Mouse (Mus musculus) hindbrain, embryonic 14.5 days (tissue): Measurements from ENCODE around the gene Myo3a. TPM values are rescaled to one million over a fixed set of nuclear protein-coding genes. Genes with fewer than 3 reads are reported as not detected.
A peak's percentile ranks its signal among the peaks of the same experiment; 100 is the strongest.
"Not testable (repeated sequence)": the region's sequence is repeated elsewhere in the genome, so short reads cannot be mapped to it uniquely, and the experiment has no call there.

Source experiments
- ATAC-seq: fragments of 200-750 bp; cut with Nextera tagmentation; 2 replicates; pipeline ENCODE4 v1.8.0; 2017; ENCODE audit warnings: moderate number of reproducible peaks, mild to moderate bottlenecking, moderate TSS enrichment, moderate library complexity; ENCODE audit not compliant: low FRiP score
- DNase-seq: peaks from one replicate; pipeline ENCODE4 v3.0.0-alpha.2; 2015; ENCODE audit warnings: low spot score
- H3K27ac ChIP-seq: fragments of 300-500 bp; sonication (generic); 2 replicates; pipeline ENCODE4 v1.5.1; 2014; ENCODE audit warnings: mild to moderate bottlenecking, moderate library complexity
- H3K27me3 ChIP-seq: fragments of 300-500 bp; sonication (generic); 2 replicates; pipeline ENCODE4 v1.6.1; 2014; ENCODE audit warnings: mild to moderate bottlenecking, low read length, mixed read lengths; ENCODE audit not compliant: control insufficient read depth, insufficient read depth
- H3K36me3 ChIP-seq: fragments of 300-500 bp; sonication (generic); replicated peaks from 2 replicates; pipeline ENCODE4 v1.6.1; 2014; ENCODE audit not compliant: control insufficient read depth, insufficient read depth
- H3K4me1 ChIP-seq: fragments of 300-500 bp; sonication (generic); replicated peaks from 2 replicates; pipeline ENCODE4 v1.6.1; 2014; ENCODE audit warnings: antibody characterized with exemption, low read length, mixed read lengths; ENCODE audit not compliant: control insufficient read depth, insufficient read depth
- H3K4me2 ChIP-seq: fragments of 300-500 bp; sonication (generic); replicated peaks from 2 replicates; pipeline ENCODE4 v1.6.1; 2014; ENCODE audit warnings: mild to moderate bottlenecking, moderate library complexity
- H3K4me3 ChIP-seq: fragments of 300-500 bp; sonication (generic); replicated peaks from 2 replicates; pipeline ENCODE4 v1.5.1; 2014; ENCODE audit warnings: mild to moderate bottlenecking, low read length
- H3K9ac ChIP-seq: fragments of 300-500 bp; sonication (generic); 2 replicates; pipeline ENCODE4 v1.6.1; 2014
- H3K9me3 ChIP-seq: fragments of 300-500 bp; sonication (generic); 2 replicates; pipeline ENCODE4 v1.6.1; 2016; ENCODE audit warnings: low read length; ENCODE audit not compliant: control insufficient read depth
- WGBS: fragments of 180-500 bp; shearing (Covaris S2); extraction: QIAGEN DNeasy Blood & Tissue Kit; methylation state at CpG from one replicate; pipeline ENCODE4 v1.1.7; 2014; 5-methylcytosine and 5-hydroxymethylcytosine counted together
- polyA plus RNA-seq: library from polyadenylated mRNA; unstranded; fragments of >200 nt; fragmentation: Nextera tagmentation; extraction: Ambion mirVana; gene quantifications from 2 replicates; pipeline ENCODE4 v1.2.1, GENCODE M21; 2014

Gene Myo3a
- polyA plus RNA-seq, 1 experiment from 2014 or later, result not detected

GRCm38 (mm10) chr2:22297913-22298312 lies 70.6 kb downstream of the Myo3a start:
- Histone ChIP-seq H3K27ac (no peak overlapping the region), H3K9me3 (no peaks in the 10 kb centered on the region), H3K4me1 (peaks cover 9% of the 10 kb centered on the region), H3K4me2 (no peak overlapping the region), H3K9ac (no peak overlapping the region), H3K27me3 (no peaks in the 10 kb centered on the region), H3K4me3 (no peak overlapping the region), H3K36me3 (no peaks in the 10 kb centered on the region)
- ATAC-seq (no peak), DNase-seq (no peak)
- WGBS, result 81% methylated on average over 1 of the region's 1 CpGs

DNA sequence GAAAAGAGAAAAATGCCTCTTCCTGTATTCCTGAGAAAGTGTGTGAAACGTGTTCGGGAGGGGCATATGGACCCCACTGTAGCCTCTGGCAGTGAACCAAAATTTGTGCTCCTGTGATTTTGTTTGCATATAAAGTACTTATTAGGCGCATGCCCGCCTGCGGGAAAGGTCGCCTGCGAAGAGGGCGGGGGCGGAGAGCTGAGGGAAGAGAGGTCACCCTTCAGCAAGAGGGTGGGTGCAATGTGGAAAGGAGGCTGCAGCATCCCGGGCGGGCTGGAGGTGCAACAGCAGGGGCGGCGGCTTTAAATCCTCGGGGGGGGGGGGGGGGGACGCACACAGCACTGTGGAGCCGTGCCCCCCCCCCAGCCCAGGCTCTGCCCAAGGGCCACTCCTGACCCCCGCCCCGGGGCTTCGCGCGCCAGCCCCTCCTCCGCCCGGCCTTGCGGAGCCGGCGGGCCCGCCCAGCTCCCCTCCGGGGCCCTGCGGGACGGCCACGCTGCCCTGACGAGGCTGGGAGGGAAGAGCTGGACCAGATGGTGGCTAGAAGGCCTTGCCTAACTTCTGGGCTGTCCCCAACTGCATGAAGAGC lies 111.1 kb downstream of the Myo3a start:
- peak overlapping the region; percentile 40 for H3K4me3 ChIP-seq
- no peaks in the 10 kb centered on the region for H3K27me3 ChIP-seq
- peak overlapping the region; percentile 51 for H3K27ac ChIP-seq
- peaks cover 6% of the 10 kb centered on the region; the same call in 1 of the 2 replicates for H3K4me1 ChIP-seq
- under 1% methylated on average over 22 of the region's 32 CpGs for WGBS
- peak overlapping the region; percentile 75 for H3K4me2 ChIP-seq
- DNase-seq, result peak; percentile 69
- H3K36me3 ChIP-seq, result no peaks in the 10 kb centered on the region
- peak; percentile 91 for ATAC-seq
- H3K9ac ChIP-seq, result peak overlapping the region; percentile 62
- no peaks in the 10 kb centered on the region for H3K9me3 ChIP-seq

- not testable (repeated sequence) for H3K9ac ChIP-seq, ATAC-seq, H3K9me3 ChIP-seq, H3K4me2 ChIP-seq, H3K4me3 ChIP-seq, H3K27ac ChIP-seq, DNase-seq, H3K36me3 ChIP-seq, H3K27me3 ChIP-seq, H3K4me1 ChIP-seq
- WGBS, result 97% methylated on average over 11 of the region's 11 CpGs
These were observed 183.2 kb downstream of the Myo3a start for GRCm38 (mm10) chr2:22410511-22410910.

DNA sequence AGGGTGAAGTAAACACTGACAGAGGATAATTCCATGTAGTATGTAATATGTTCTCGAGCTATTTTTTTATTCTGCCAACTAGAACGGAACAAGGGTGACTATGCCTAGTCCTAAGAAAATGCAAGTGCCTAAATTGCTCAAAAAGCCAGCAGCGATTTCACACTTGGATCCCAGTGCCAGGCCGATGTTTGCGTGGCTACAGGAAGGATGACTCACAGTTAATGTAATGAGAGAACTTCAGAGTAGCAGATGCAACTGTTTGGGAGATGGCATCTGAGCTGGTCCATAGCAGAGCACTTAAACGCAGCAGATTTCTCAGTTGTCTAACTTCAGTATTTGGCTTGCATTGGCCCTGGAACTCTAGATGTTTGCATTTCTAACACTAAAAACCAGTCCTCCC lies 321.1 kb downstream of the Myo3a start:
- ATAC-seq (no peak), DNase-seq (no peak)
- H3K4me3 ChIP-seq, result no peak overlapping the region
- H3K9ac ChIP-seq, result no peak overlapping the region
- H3K27ac ChIP-seq, result no peak overlapping the region
- H3K4me1 ChIP-seq, result no peaks in the 10 kb centered on the region
- no peak overlapping the region for H3K4me2 ChIP-seq
- no peaks in the 10 kb centered on the region for H3K27me3 ChIP-seq
- H3K9me3 ChIP-seq, result no peaks in the 10 kb centered on the region
- H3K36me3 ChIP-seq, result no peaks in the 10 kb centered on the region
- WGBS, result 93% methylated on average over 6 of the region's 6 CpGs

GRCm38 (mm10) chr2:22587469-22588169 lies 360.3 kb downstream of the Myo3a start:
- WGBS, result 84% methylated on average over 13 of the region's 14 CpGs
- H3K4me3 ChIP-seq, H3K9me3 ChIP-seq, H3K9ac ChIP-seq, DNase-seq, H3K4me1 ChIP-seq, H3K4me2 ChIP-seq, H3K27me3 ChIP-seq, H3K36me3 ChIP-seq, H3K27ac ChIP-seq: not testable (repeated sequence)
- peak; percentile 88 for ATAC-seq

GRCm38 (mm10) chr2:22588170-22588541 lies 360.9 kb downstream of the Myo3a start:
- not testable (repeated sequence) for DNase-seq, H3K27me3 ChIP-seq, H3K9ac ChIP-seq, H3K4me1 ChIP-seq, H3K36me3 ChIP-seq, H3K27ac ChIP-seq, H3K4me3 ChIP-seq, H3K9me3 ChIP-seq, H3K4me2 ChIP-seq
- peak; percentile 53 for ATAC-seq
- WGBS, result 90% methylated on average over 5 of the region's 5 CpGs

DNA sequence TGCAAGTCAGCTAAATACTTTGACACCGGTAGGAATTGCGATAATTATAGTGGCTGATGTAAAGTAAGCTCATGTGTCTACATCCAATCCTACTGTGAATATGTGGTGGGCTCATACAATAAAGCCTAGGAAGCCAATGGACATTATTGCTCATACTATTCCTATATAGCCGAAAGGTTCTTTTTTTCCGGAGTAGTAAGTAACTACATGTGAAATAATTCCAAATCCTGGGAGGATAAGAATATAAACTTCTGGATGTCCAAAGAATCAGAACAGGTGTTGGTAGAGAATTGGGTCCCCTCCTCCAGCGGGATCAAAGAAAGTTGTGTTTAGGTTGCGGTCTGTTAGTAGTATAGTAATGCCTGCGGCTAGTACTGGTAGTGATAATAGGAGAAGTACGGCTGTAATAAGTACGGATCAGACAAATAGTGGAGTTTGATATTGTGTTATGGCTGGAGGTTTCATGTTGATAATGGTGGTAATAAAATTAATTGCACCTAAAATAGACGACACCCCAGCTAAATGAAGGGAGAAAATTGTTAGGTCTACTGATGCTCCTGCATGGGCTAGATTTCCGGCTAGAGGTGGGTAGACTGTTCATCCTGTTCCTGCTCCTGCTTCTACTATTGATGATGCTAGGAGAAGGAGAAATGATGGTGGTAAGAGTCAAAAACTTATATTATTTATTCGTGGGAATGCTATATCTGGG lies 361.5 kb downstream of the Myo3a start:
- ATAC-seq, result peak; percentile 93
- WGBS, result 71% methylated on average over 12 of the region's 12 CpGs

GRCm38 (mm10) chr2:22589382-22590205 lies 362.3 kb downstream of the Myo3a start:
- H3K4me1 ChIP-seq, H3K4me3 ChIP-seq, H3K27ac ChIP-seq, H3K4me2 ChIP-seq, H3K36me3 ChIP-seq, H3K9me3 ChIP-seq, H3K27me3 ChIP-seq, H3K9ac ChIP-seq, DNase-seq: not testable (repeated sequence)
- 94% methylated on average over 16 of the region's 17 CpGs for WGBS
- ATAC-seq, result peak; percentile 92

More for the DNA sequence above, 361.5 kb downstream of the Myo3a start:
- not testable (repeated sequence) for H3K27ac ChIP-seq, H3K4me1 ChIP-seq, H3K9me3 ChIP-seq, H3K9ac ChIP-seq, H3K36me3 ChIP-seq, DNase-seq, H3K4me3 ChIP-seq, H3K4me2 ChIP-seq, H3K27me3 ChIP-seq

DNA sequence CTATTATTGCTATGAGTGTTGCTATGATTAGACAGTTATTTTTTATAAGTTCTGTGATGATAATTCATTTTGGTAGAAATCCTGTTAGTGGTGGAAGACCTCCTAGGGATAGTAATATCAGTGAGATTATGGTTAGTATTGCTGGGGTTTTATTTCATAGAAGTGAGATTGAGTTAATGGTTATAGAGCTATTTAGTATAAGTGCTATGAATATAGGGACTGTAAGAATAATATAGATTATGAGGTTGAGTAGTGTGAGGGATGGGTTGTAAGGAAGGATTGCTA lies 362.8 kb downstream of the Myo3a start:
- Histone ChIP-seq H3K9ac (no peak overlapping the region), H3K27ac (no peak overlapping the region), H3K4me2 (no peak overlapping the region), H3K9me3 (no peaks in the 10 kb centered on the region), H3K36me3 (no peaks in the 10 kb centered on the region), H3K4me1 (no peaks in the 10 kb centered on the region), H3K27me3 (no peaks in the 10 kb centered on the region), H3K4me3 (no peak overlapping the region)
- ATAC-seq (no peak), DNase-seq (no peak)
